Mouse (Mus musculus) hindbrain, embryonic 10.5 days (tissue): Measurements from ENCODE around the gene Hip1r. TPM values are rescaled to one million over a fixed set of nuclear protein-coding genes. Genes with fewer than 3 reads are reported as not detected.

ENCODE experiments used
- DNase-seq: peaks from one replicate; pipeline ENCODE4 v3.0.0-alpha.2; 2017; ENCODE audit warnings: low spot score
- H3K27ac ChIP-seq: fragments of 300-500 bp; sonication (generic); 2 replicates; pipeline ENCODE4 v1.5.1; 2016; ENCODE audit warnings: mild to moderate bottlenecking, moderate library complexity
- H3K27me3 ChIP-seq: fragments of 300-500 bp; sonication (generic); 2 replicates; pipeline ENCODE4 v1.6.1; 2016; ENCODE audit warnings: mild to moderate bottlenecking; ENCODE audit not compliant: poor library complexity, insufficient read depth, severe bottlenecking
- H3K36me3 ChIP-seq: fragments of 300-500 bp; sonication (generic); 2 replicates; pipeline ENCODE4 v1.6.1; 2016; ENCODE audit warnings: mild to moderate bottlenecking, moderate library complexity
- H3K4me1 ChIP-seq: fragments of 300-500 bp; sonication (generic); replicated peaks from 2 replicates; pipeline ENCODE4 v1.6.1; 2016; ENCODE audit warnings: mild to moderate bottlenecking
- H3K4me3 ChIP-seq: fragments of 300-500 bp; sonication (generic); 2 replicates; pipeline ENCODE4 v1.5.1; 2016; ENCODE audit warnings: mild to moderate bottlenecking, moderate library complexity
- H3K9me3 ChIP-seq: fragments of 300-500 bp; sonication (generic); 2 replicates; pipeline ENCODE4 v1.6.1; 2016; ENCODE audit warnings: mild to moderate bottlenecking, moderate library complexity
- WGBS: fragments of 180-500 bp; shearing (Covaris S2); methylation state at CpG from one replicate; pipeline ENCODE4 v1.1.7; 2016; 5-methylcytosine and 5-hydroxymethylcytosine counted together
- polyA plus RNA-seq: library from polyadenylated mRNA; unstranded; fragments of >200 nt; fragmentation: Nextera tagmentation; extraction: Ambion mirVana; gene quantifications from 2 replicates; pipeline ENCODE4 v1.2.1, GENCODE M21; 2016

The Hip1r gene
- polyA plus RNA-seq, 1 experiment from 2014 or later = 12.5 TPM

DNA sequence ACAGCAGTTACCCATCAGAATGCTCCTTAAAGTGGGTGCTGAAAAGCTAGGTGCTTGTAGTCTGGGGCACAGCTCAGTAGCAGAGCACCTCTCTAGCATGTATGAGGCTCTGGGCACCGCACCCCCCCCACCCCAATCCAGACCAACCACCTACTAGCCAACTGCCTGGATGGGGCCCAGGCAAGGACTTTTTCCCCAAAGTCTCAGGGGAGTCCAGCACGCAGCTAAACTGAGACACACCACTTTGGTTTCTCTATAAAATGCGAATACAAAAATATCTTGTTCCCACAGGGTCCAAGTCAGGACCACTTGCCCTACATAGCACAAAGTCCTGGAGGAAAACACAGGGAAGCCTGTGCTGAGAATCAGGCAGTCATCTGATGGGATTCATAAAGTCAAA, 40.8 kb downstream of the Hip1r start:
- 0 out of 2 replicates have a peak overlapping the region, but pooled peaks have one; percentile 13 for H3K4me3 ChIP-seq
- H3K27ac ChIP-seq = peak overlapping the region; percentile 89
- WGBS = 73% methylated on average over 3 of the region's 3 CpGs
- peaks cover 91% of the 10 kb centered on the region for H3K4me1 ChIP-seq
- DNase-seq = no peak
- peaks cover 22% of the 10 kb centered on the region for H3K36me3 ChIP-seq
- H3K27me3 ChIP-seq = no peaks in the 10 kb centered on the region
- H3K9me3 ChIP-seq = no peaks in the 10 kb centered on the region

DNA sequence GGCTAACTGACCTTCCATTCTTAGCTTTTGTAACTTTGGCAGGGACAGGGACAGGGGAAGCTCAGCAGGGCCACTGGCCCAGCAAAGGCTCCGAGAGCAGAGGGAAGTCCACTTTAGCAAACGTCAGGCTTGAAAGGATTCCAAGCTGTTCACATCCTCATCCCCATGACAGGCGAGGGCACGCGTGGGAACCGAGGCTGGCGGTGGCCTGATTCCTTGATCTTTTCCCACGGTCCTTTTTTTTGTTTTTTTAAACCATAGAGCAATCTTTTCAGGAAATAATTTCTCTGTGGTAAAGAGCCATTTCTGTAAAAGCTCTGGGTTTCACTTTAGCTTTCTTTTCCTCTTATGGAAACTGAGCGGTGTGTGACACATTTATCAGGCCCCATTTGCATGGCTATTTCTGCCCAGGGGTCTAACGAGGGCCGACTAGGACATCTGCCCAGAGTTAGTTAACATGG, 41.4 kb downstream of the Hip1r start:
- H3K9me3 ChIP-seq = no peaks in the 10 kb centered on the region
- 0 out of 2 replicates have a peak overlapping the region, but pooled peaks have one; percentile 13 for H3K4me3 ChIP-seq
- H3K4me1 ChIP-seq = peaks cover 98% of the 10 kb centered on the region
- peaks cover 18% of the 10 kb centered on the region for H3K36me3 ChIP-seq
- peak; percentile 46 for DNase-seq
- no peaks in the 10 kb centered on the region for H3K27me3 ChIP-seq
- peak overlapping the region; percentile 89 for H3K27ac ChIP-seq
- 13% methylated on average over 11 of the region's 11 CpGs for WGBS

DNA sequence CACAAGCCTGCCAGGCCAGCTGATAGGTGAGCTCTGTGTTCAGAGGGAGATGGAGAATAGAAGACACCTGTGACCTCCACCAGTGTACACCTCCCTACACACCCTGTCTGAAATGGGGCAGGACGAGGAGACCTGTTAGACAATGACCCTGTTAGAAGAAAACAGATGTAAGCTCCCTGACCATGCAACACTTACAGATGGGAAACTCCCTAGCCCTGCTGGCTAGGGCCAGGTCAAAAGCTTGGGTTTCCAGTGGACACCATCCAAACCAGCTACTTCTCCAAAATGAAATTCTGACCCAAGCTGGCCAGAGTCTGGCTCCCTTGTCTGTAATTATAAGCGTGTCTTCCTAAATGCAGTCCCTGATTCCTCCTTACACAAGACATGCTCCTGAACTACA, 42.3 kb downstream of the Hip1r start:
- Histone ChIP-seq H3K27ac (peak overlapping the region; percentile 59; the same call in 1 of the 2 replicates), H3K27me3 (no peaks in the 10 kb centered on the region), H3K4me3 (no peak overlapping the region), H3K9me3 (no peaks in the 10 kb centered on the region), H3K36me3 (peaks cover 11% of the 10 kb centered on the region; the same call in 1 of the 2 replicates), H3K4me1 (peaks cover 98% of the 10 kb centered on the region)
- DNase-seq = no peak
- WGBS = 83% methylated on average over 2 of the region's 2 CpGs

DNA sequence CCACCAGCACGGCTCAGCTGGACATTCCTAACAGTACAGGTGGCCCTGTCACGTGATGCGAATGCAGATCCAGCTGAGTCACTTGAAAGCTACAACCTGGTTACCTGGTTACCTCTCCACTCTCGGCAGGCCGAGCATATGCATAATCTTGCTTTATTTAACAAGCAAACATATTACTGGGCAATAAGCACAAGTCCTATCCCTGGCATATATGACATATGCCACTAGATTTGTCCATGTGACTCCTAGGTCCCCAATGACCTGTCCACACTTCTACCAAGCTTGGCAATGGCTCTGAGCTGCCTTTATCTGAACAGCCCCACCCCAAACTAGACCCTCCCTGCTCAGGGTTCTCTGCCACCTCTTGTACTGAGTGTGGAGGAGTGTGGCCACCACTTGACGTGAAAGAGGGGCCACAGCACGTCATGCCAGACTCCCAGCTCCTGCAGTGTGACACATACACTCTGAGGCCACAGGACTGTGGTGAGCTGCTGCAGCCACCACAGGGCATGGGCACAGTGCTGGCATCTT, 42.9 kb downstream of the Hip1r start:
- Histone ChIP-seq H3K27me3 (no peaks in the 10 kb centered on the region), H3K4me1 (peaks cover 92% of the 10 kb centered on the region), H3K36me3 (peaks cover 16% of the 10 kb centered on the region), H3K4me3 (no peak overlapping the region), H3K9me3 (no peaks in the 10 kb centered on the region), H3K27ac (peak overlapping the region; percentile 59; the same call in 1 of the 2 replicates)
- WGBS = 91% methylated on average over 7 of the region's 7 CpGs
- DNase-seq = no peak

DNA sequence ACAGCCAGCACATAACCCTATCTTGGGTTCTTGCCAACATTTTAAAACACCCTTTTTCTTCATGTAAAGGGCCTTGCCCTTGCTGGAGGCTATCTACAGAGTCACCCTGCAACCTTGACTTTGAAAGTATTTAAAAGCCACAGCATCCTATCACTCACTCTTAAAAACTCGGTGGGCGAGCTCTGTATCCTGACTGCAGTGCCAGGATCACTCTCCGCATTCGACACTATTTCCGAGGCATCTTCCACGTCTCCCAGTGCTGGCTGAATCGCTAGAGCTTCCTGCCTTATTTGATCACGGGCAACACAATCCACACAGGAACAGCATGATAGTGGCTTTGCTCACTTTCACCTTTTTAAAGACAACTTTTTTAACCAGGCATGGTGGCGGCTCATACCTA, 44.5 kb downstream of the Hip1r start:
- WGBS = 87% methylated on average over 9 of the region's 9 CpGs
- DNase-seq = no peak
- no peaks in the 10 kb centered on the region for H3K9me3 ChIP-seq
- no peak overlapping the region for H3K4me3 ChIP-seq
- 0 out of 2 replicates have a peak overlapping the region, but pooled peaks have one; percentile 37 for H3K27ac ChIP-seq
- no peaks in the 10 kb centered on the region for H3K27me3 ChIP-seq
- H3K36me3 ChIP-seq = peaks cover 28% of the 10 kb centered on the region
- H3K4me1 ChIP-seq = peaks cover 89% of the 10 kb centered on the region

DNA sequence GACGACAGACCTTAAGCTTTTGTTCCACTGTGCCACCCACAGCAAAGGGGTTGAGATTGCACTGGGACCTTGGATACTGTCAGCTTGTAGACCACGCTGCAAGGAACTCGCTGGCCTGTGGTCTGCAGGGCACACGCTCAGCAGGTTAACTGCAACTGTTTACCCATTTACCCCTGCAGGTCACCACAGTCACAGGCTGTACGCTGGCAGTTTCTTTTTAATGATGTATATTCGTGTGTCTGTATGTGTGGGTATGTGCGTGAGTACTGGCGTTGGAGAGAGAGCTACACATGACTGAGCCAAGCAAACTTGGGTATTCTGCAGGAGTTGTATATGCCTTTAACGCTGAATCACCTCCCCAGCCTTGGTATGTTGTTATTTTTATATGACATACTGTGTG, 45.2 kb downstream of the Hip1r start:
- Histone ChIP-seq H3K4me1 (peaks cover 89% of the 10 kb centered on the region), H3K27me3 (no peaks in the 10 kb centered on the region), H3K9me3 (no peaks in the 10 kb centered on the region), H3K4me3 (no peak overlapping the region), H3K36me3 (peaks cover 31% of the 10 kb centered on the region), H3K27ac (0 out of 2 replicates have a peak overlapping the region, but pooled peaks have one; percentile 12)
- WGBS = 81% methylated on average over 9 of the region's 9 CpGs
- no peak for DNase-seq

DNA sequence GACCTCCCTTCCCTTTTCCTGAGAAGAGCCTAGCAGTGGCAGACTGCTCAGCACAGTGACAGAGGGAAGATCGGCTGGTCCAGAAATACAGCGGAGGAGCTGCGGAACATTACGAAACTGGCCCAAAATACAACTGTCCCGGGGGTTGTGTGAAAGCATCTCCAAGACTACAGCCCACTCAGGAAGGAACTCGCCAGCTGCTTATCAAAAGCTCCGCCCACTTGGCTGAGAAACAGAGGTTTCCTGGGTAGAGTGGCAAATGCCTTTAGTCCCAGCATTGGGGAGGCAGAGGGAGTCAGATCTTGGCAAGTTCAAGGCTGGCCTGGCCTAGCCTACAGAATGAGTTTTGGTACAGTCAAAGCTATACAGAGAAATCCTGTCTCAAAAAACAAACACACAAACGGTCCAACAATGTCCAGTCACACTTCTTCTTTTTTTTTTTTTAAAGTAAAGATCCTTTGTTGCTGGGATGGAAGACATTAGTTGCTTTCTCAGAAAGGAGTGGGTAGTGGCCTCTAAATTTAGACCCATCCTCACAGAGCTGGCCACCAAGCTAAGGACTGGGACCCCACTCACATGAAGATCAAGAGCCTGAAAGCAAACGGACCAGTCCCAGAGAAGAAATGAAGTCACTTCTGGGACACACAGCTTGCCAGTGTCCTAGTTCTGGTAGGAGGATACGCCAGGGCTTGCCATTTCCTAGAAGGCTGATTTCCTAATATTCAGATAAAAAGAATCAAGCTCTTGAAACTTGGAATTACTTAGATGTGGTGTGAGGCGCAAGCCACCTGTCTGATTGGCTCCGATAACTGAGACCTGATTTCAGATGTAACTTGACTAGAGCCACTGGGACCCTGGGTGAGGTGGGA, 46.2 kb downstream of the Hip1r start:
- 0 out of 2 replicates have a peak overlapping the region, but pooled peaks have one; percentile 50 for H3K27ac ChIP-seq
- DNase-seq = no peak
- H3K4me1 ChIP-seq = peaks cover 89% of the 10 kb centered on the region

DNA sequence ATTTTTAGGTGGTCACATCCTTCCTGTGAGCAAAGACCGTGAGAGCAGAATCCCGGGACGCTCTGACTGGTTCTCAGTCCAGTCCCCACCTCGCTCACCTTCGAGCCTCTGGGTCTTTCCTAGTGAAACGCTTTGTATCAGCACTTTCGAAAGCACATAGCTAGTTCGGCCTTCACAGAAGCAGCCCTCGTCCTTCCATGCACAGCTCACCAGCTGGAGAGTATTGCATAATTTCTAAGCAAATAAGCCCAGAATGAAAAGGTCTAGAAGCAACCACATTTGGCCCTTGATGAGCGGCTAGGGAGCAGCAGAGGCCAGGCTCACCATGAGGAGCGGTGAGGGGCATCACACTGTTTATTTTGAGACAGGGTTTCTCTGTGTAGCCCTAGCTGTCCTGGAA, 47.7 kb downstream of the Hip1r start:
- H3K27ac ChIP-seq = no peak overlapping the region
- H3K27me3 ChIP-seq = no peaks in the 10 kb centered on the region
- WGBS = 94% methylated on average over 11 of the region's 11 CpGs
- no peak for DNase-seq
- peaks cover 89% of the 10 kb centered on the region for H3K4me1 ChIP-seq
- H3K9me3 ChIP-seq = no peaks in the 10 kb centered on the region
- no peak overlapping the region for H3K4me3 ChIP-seq
- H3K36me3 ChIP-seq = peaks cover 38% of the 10 kb centered on the region

More for the DNA sequence above, 46.2 kb downstream of the Hip1r start:
- Histone ChIP-seq H3K36me3 (peaks cover 31% of the 10 kb centered on the region), H3K9me3 (no peaks in the 10 kb centered on the region), H3K4me3 (no peak overlapping the region), H3K27me3 (no peaks in the 10 kb centered on the region)
- WGBS = 74% methylated on average over 12 of the region's 12 CpGs

DNA sequence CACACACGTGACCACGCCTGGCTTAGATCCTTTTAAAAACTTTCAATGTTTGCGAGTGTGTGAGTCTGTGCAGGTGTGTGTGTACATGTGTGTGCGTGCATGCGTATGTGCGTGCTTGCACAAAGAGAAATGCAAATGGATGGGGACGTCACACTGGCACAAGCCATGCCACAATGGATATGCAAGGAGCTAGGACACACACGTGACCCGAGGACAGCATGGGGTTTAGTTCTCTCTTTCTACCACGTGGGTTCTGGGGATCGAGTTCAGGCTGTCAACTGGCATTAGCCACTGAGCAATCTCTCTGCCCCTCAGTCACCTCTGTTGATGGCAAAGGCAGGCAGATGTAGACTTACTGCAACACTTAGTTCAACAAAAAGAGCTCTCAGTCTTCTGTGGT, 48.3 kb downstream of the Hip1r start:
- H3K36me3 ChIP-seq = peaks cover 44% of the 10 kb centered on the region
- no peaks in the 10 kb centered on the region for H3K9me3 ChIP-seq
- WGBS = 83% methylated on average over 11 of the region's 11 CpGs
- no peak for DNase-seq
- no peak overlapping the region for H3K4me3 ChIP-seq
- H3K27ac ChIP-seq = no peak overlapping the region
- no peaks in the 10 kb centered on the region for H3K27me3 ChIP-seq
- H3K4me1 ChIP-seq = peaks cover 89% of the 10 kb centered on the region

DNA sequence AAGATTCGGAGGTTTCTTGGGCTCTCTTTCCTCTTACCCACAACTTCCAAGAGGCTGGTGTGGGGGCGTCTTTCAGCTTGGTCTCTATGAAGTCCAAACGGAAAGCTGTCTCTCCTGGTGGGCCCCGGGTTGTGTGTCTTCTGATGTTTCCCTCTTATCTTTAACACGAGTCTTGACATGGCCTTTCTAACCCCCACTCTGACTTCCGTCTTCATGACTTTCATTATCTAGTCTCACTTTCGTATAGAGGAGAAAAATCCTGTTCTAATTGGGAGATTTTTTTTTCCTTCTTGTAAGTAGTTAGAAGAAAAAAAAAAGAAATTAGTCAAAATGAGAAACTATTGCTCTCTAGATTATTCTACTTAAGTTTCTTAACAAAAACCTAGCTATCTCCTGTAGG, 48.9 kb downstream of the Hip1r start:
- 83% methylated on average over 7 of the region's 7 CpGs for WGBS
- peaks cover 50% of the 10 kb centered on the region for H3K36me3 ChIP-seq
- no peak overlapping the region for H3K4me3 ChIP-seq
- H3K4me1 ChIP-seq = peaks cover 89% of the 10 kb centered on the region
- no peak for DNase-seq
- no peaks in the 10 kb centered on the region for H3K9me3 ChIP-seq
- peak overlapping the region; percentile 35; the same call in 1 of the 2 replicates for H3K27ac ChIP-seq
- H3K27me3 ChIP-seq = no peaks in the 10 kb centered on the region

DNA sequence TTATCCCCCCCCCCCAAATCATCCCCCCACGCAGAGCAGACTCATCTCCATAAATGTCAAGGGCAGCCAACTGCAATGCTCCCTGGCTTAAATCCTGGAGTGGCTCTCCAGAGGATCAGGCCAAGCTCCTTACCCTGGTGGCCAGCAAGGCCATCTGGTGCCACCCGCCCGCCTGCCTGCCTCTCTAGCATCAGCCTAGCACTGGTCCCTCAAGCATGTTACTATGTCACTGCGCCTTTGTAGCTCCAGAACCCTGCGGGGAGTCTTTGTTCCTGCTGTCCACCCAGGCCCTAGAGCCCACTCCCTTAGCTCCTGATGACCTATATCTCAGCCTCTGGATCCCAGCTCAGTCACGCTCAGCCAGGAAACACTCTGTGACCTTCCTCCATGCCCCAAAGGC, 51.2 kb downstream of the Hip1r start:
- Histone ChIP-seq H3K27me3 (no peaks in the 10 kb centered on the region), H3K4me1 (peaks cover 88% of the 10 kb centered on the region), H3K4me3 (no peak overlapping the region), H3K9me3 (no peaks in the 10 kb centered on the region), H3K36me3 (peaks cover 58% of the 10 kb centered on the region), H3K27ac (peak overlapping the region; percentile 80)
- WGBS = 59% methylated on average over 6 of the region's 6 CpGs
- peak; percentile 34 for DNase-seq

DNA sequence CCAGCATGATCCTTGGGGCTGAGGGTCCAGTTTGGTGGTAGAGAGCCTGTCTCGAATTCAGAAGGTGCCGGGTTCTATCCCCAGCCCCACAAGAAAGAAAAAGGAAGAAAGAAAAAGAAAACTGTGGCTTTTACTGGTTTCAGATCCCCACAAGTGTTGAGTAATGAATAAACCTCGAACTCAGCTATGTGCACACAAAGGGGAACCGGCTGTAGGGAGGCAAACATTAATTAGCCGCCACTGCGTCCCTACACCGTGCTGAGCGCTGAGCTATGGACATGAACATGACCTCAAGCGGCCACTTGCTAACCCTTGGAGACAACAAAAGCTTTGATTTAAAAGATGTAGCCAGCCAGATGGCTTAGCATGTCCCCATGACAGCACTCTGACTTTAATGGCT, 51.7 kb downstream of the Hip1r start:
- Histone ChIP-seq H3K27ac (peak overlapping the region; percentile 80), H3K36me3 (peaks cover 61% of the 10 kb centered on the region), H3K27me3 (no peaks in the 10 kb centered on the region), H3K9me3 (no peaks in the 10 kb centered on the region), H3K4me3 (no peak overlapping the region), H3K4me1 (peaks cover 88% of the 10 kb centered on the region)
- 52% methylated on average over 9 of the region's 9 CpGs for WGBS
- DNase-seq = peak; percentile 44
